Mouse (Mus musculus): Measurements from ENCODE around the gene Amn1.

GRCm38 (mm10) chr6:149155031-149155841, 33.3 kb downstream of the Amn1 start:
- TF ChIP-seq POLR2A (IDR thresholded peaks at IDR 0.05; ENCODE audit: extremely low read depth, insufficient read depth, low read length) (no peak), CTCF (IDR thresholded peaks at IDR 0.05; ENCODE audit: extremely low read depth, insufficient read depth, low read length) (no peak)
